Mouse (Mus musculus) limb, embryonic 14.5 days (tissue): ENCODE measurements at regions not wholly inside any gene's neighbourhood (a gene's known extent, or its start where the extent isn't known, plus 50 kb on each side); places are given as distances from the start of the nearest gene placed in this dataset.

ENCODE experiments used
- ATAC-seq: fragments of 200-750 bp; cut with Nextera tagmentation; 2 replicates; pipeline ENCODE4 v1.8.0; 2017; ENCODE audit warnings: low read depth, moderate number of reproducible peaks, moderate TSS enrichment; ENCODE audit not compliant: low FRiP score
- DNase-seq: peaks from one replicate; pipeline ENCODE4 v3.0.0-alpha.2; 2015; ENCODE audit warnings: low spot score
- H3K27ac ChIP-seq: fragments of 300-500 bp; sonication (generic); replicated peaks from 2 replicates; pipeline ENCODE4 v1.5.1; 2014; ENCODE audit warnings: low read depth, mild to moderate bottlenecking, low read length, moderate library complexity, mixed read lengths
- H3K27me3 ChIP-seq: fragments of 300-500 bp; sonication (generic); 2 replicates; pipeline ENCODE4 v1.6.1; 2014; ENCODE audit warnings: low read length, mixed read lengths; ENCODE audit not compliant: control insufficient read depth, insufficient read depth
- H3K36me3 ChIP-seq: fragments of 300-500 bp; sonication (generic); 2 replicates; pipeline ENCODE4 v1.6.1; 2014; ENCODE audit warnings: mild to moderate bottlenecking, low read length, moderate library complexity, mixed read lengths; ENCODE audit not compliant: control insufficient read depth, insufficient read depth
- H3K4me1 ChIP-seq: fragments of 300-500 bp; sonication (generic); 2 replicates; pipeline ENCODE4 v1.6.1; 2014; ENCODE audit warnings: antibody characterized with exemption, low read length, mixed read lengths; ENCODE audit not compliant: control insufficient read depth, insufficient read depth
- H3K4me2 ChIP-seq: fragments of 300-500 bp; sonication (generic); replicated peaks from 2 replicates; pipeline ENCODE4 v1.6.1; 2014; ENCODE audit warnings: low read depth, mild to moderate bottlenecking, low read length, moderate library complexity; ENCODE audit not compliant: severe bottlenecking
- H3K4me3 ChIP-seq: fragments of 300-500 bp; sonication (generic); replicated peaks from 2 replicates; pipeline ENCODE4 v1.5.1; 2014; ENCODE audit warnings: low read length
- H3K9ac ChIP-seq: fragments of 300-500 bp; sonication (generic); 2 replicates; pipeline ENCODE4 v1.6.1; 2014; ENCODE audit warnings: mild to moderate bottlenecking, low read depth, low read length, moderate library complexity; ENCODE audit not compliant: severe bottlenecking
- H3K9me3 ChIP-seq: fragments of 300-500 bp; sonication (generic); 2 replicates; pipeline ENCODE4 v1.6.1; 2016; ENCODE audit warnings: low read length; ENCODE audit not compliant: control insufficient read depth
- POLR2A ChIP-seq: fragments of 200-500 bp; IDR thresholded peaks from 2 replicates; pipeline ENCODE4 v1.8.0; 2012; ENCODE audit warnings: inconsistent platforms, mild to moderate bottlenecking, moderate library complexity, borderline replicate concordance; ENCODE audit not compliant: insufficient read depth, insufficient read length; ENCODE audit errors: extremely low read depth
- WGBS: fragments of 180-500 bp; shearing (Covaris S2); extraction: QIAGEN DNeasy Blood & Tissue Kit; methylation state at CpG from one replicate; pipeline ENCODE4 v1.1.7; 2014; 5-methylcytosine and 5-hydroxymethylcytosine counted together

DNA sequence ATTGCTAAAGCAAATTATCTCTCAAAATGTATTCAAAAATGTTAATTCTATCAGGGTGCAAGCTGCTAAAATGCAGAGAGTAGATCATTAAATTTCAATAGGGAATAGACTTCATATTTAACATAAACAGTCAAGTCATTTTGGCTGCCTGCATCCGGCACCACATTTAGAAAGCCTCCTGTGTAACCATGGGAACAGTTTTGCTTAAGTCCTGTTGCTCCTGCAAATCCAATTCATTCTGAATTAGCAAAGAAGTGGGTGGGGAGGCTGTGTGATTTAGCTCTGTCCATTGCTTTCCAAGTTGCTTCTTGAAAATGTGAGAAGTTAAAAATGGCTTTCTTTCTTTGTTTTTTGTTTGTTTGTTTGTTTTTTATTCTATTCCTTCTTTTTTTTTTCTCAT is 658.9 kb upstream of the Agtr1b start:
- no peak overlapping the region for H3K9ac ChIP-seq
- H3K9me3 ChIP-seq, result no peaks in the 10 kb centered on the region
- ATAC-seq, result no peak
- no peak overlapping the region for H3K27ac ChIP-seq
- TF ChIP-seq POLR2A, result no peak
- no peaks in the 10 kb centered on the region for H3K36me3 ChIP-seq
- no peak for DNase-seq
- no peak overlapping the region for H3K4me3 ChIP-seq
- H3K4me1 ChIP-seq, result no peaks in the 10 kb centered on the region
- 58% methylated on average over 1 of the region's 1 CpGs for WGBS
- H3K27me3 ChIP-seq, result no peaks in the 10 kb centered on the region
- H3K4me2 ChIP-seq, result no peak overlapping the region

DNA sequence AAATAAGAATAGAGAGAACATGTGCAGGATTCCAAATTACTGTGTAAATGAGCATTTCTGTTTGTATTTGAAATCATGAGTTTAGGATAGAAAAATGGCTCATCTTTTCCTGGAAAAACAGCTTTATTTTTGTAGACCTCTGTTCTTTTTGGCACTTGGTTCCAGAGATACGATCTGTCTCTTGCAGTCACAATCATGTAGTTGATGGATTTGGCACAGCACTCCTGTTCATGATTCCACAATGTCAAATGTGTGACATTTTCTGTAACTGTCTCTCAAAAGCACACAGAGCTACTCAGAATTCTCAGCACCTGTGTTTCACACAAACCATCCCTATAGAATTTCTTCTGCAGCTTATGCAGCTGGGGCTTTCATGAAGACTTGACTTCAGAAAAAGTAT is 654.0 kb upstream of the Agtr1b start:
- WGBS, result 72% methylated on average over 1 of the region's 1 CpGs
- no peak for TF ChIP-seq POLR2A
- Histone ChIP-seq H3K4me3 (no peak overlapping the region), H3K36me3 (no peaks in the 10 kb centered on the region), H3K9ac (no peak overlapping the region), H3K4me2 (no peak overlapping the region), H3K27me3 (no peaks in the 10 kb centered on the region), H3K4me1 (no peaks in the 10 kb centered on the region), H3K9me3 (no peaks in the 10 kb centered on the region), H3K27ac (no peak overlapping the region)
- ATAC-seq (no peak), DNase-seq (no peak)

DNA sequence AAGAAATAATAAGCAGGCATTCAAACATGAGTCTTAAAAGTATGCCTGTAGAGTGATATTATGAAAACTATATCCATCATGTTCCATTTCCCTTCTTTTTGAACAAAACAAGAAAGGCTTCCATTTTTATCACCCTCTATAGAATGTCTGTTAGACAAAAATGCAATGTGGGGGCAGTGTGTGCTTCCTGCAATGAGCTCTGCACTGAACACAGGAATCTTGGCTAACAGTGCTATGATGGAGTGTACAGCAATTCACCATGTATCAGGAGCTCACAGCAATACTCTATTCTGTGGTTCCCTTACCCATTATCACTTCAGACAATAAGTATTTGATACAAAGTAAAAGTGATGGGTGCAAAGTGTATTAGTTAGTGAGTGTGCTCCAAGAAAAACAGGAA is 653.3 kb upstream of the Agtr1b start:
- H3K4me2 ChIP-seq, result no peak overlapping the region
- H3K27me3 ChIP-seq, result no peaks in the 10 kb centered on the region
- TF ChIP-seq POLR2A, result no peak
- H3K27ac ChIP-seq, result no peak overlapping the region
- H3K4me1 ChIP-seq, result no peaks in the 10 kb centered on the region
- ATAC-seq (no peak), DNase-seq (no peak)
- H3K36me3 ChIP-seq, result no peaks in the 10 kb centered on the region
- no peak overlapping the region for H3K4me3 ChIP-seq
- H3K9me3 ChIP-seq, result no peaks in the 10 kb centered on the region
- H3K9ac ChIP-seq, result no peak overlapping the region

DNA sequence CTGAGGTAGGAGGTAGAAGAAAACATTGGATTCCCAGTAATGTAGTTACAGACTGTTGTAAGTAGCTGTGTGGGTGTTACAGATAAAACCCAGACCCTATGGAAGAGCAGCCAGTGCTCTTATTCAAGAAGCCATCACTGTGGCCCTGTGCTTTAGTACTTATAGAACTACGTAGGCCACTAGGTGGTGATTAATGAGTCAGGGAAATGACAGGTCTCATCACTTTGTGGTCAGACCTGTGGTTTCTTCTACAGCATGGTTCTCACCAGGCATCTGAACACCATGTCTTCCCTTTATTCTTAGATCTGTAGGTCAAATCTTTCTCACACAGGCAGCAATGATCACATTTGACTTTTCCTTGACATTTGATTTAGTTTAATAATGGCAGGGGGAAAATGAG is 642.7 kb upstream of the Agtr1b start:
- DNase-seq, result no peak
- no peak for TF ChIP-seq POLR2A
- Histone ChIP-seq H3K4me1 (no peaks in the 10 kb centered on the region), H3K27me3 (no peaks in the 10 kb centered on the region), H3K4me2 (no peak overlapping the region), H3K36me3 (no peaks in the 10 kb centered on the region), H3K9me3 (no peaks in the 10 kb centered on the region), H3K27ac (no peak overlapping the region), H3K4me3 (no peak overlapping the region), H3K9ac (no peak overlapping the region)
- 59% methylated on average over 1 of the region's 1 CpGs for WGBS
- ATAC-seq, result no peak

DNA sequence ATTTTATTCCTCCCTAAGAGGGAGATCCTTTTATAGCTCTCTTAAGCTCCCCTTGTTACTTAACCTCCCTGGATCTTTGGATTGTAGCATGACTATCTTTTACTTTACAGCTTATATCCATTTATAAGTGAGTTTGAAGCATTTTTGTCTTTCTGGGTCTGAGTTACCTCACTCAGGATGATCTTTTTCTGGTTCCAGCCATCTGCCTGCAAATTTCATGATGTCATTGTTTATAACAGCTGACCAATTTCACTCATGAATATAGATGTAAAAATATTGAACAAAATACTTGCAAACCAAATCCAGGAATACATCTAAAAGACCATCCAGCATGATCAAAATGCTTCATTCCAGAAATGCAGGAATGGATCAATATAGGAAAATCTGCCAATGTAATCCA is 631.3 kb upstream of the Agtr1b start:
- H3K27ac ChIP-seq, result no peak overlapping the region
- TF ChIP-seq POLR2A, result no peak
- ATAC-seq, result no peak
- no peak overlapping the region for H3K9ac ChIP-seq
- H3K27me3 ChIP-seq, result no peaks in the 10 kb centered on the region
- no peak overlapping the region for H3K4me2 ChIP-seq
- no peaks in the 10 kb centered on the region for H3K4me1 ChIP-seq
- DNase-seq, result no peak
- H3K9me3 ChIP-seq, result no peaks in the 10 kb centered on the region
- H3K36me3 ChIP-seq, result no peaks in the 10 kb centered on the region
- H3K4me3 ChIP-seq, result no peak overlapping the region

DNA sequence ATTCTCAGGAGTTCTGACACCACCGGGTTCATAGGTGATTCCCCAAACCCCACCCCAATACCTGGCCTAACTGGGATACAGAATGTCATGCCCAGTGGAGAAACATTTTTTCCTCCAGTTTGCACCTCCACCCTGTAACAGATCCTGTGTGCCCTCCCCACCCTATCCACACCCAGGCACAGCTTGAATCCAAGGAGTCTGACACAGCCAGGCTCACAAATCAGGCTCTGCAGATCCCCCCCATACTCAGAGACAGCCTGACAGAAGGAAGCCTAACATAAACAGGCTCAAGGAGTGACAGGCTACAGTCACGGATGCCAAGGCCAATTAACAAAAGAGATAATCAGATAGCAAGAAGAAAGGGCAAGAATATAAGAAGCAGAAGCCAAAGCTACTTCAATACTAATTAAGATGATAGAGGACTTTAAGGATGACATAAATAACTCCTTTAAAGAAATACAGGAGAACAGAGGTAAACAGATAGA is 622.6 kb upstream of the Agtr1b start:
- Histone ChIP-seq H3K9me3 (no peaks in the 10 kb centered on the region), H3K27me3 (no peaks in the 10 kb centered on the region), H3K4me3 (no peak overlapping the region), H3K9ac (no peak overlapping the region), H3K36me3 (no peaks in the 10 kb centered on the region), H3K4me1 (0 out of 2 replicates have a peak, but pooled peaks cover 6% of the 10 kb centered on the region), H3K4me2 (no peak overlapping the region), H3K27ac (no peak overlapping the region)
- WGBS, result 51% methylated on average over 2 of the region's 2 CpGs
- no peak for ATAC-seq
- no peak for DNase-seq
- TF ChIP-seq POLR2A, result no peak
